Mouse (Mus musculus): ENCODE measurements around the gene Fam90a1a.

- TF ChIP-seq CTCF (IDR thresholded peaks at IDR 0.05; ENCODE audit: insufficient read depth, low read length) (no peak), POLR2A (IDR thresholded peaks at IDR 0.05; ENCODE audit: borderline replicate concordance, extremely low read depth, low read depth, low read length) (no peak)
Measured at GRCm38 (mm10) chr8:22004750-22005522, 46.4 kb downstream of the Fam90a1a start.

Measured in lung, adult 2 months (tissue).